Mouse (Mus musculus): ENCODE measurements around the gene Gng13.

GRCm38 (mm10) chr17:25716711-25717637, at the start of gene Gng13:
- no peak for TF ChIP-seq POLR2A (IDR thresholded peaks at IDR 0.05; ENCODE audit: insufficient read depth, low read depth, low read length)
- TF ChIP-seq CTCF (IDR thresholded peaks at IDR 0.05), result no peak
- TF ChIP-seq EP300 (IDR thresholded peaks at IDR 0.05; ENCODE audit: insufficient read depth, low read depth, low read length), result no peak
